Mouse (Mus musculus) MEL (cell line): Measurements from ENCODE around the gene Myo18b. TPM values are rescaled to one million over a fixed set of nuclear protein-coding genes. Genes with fewer than 3 reads are reported as not detected.

Experiments
- DNase-seq: peaks from one replicate; pipeline ENCODE4 v3.0.0; 2011; ENCODE audit warnings: low read depth, low spot score
- H3K27ac ChIP-seq: 2 replicates; pipeline ENCODE4 v1.5.1; 2012; ENCODE audit warnings: low read depth, mild to moderate bottlenecking, control low read depth, low read length, moderate library complexity; ENCODE audit not compliant: control insufficient read depth
- H3K27me3 ChIP-seq, 2 experiments: fragments of 150-350 bp in 1 of 2; sonication (generic) in 1 of 2; 2 replicates each; pipeline ENCODE4 v1.6.1; 2012; ENCODE audit warnings: low read length in 2 of 2, mild to moderate bottlenecking in 2 of 2, improper control_type of control experiment in 1 of 2, moderate library complexity in 1 of 2; ENCODE audit not compliant: insufficient read depth in 2 of 2, control insufficient read depth in 1 of 2
- H3K36me3 ChIP-seq, 2 experiments: 2 replicates each; pipeline ENCODE4 v1.6.1; 2012 to 2014; ENCODE audit warnings: low read length in 2 of 2, improper control_type of control experiment in 1 of 2, inconsistent platforms in 1 of 2, mild to moderate bottlenecking in 1 of 2; ENCODE audit not compliant: insufficient read depth in 2 of 2, control insufficient read depth in 1 of 2
- H3K4me1 ChIP-seq, 2 experiments: fragments of 150-350 bp in 1 of 2; sonication (generic) in 1 of 2; 2 replicates each; pipeline ENCODE4 v1.6.1; 2012; ENCODE audit warnings: low read length in 2 of 2, improper control_type of control experiment in 1 of 2, mild to moderate bottlenecking in 1 of 2; ENCODE audit not compliant: insufficient read depth in 2 of 2, control insufficient read depth in 1 of 2
- H3K4me3 ChIP-seq, 2 experiments: fragments of 150-350 bp in 1 of 2; sonication (generic) in 1 of 2; 2 replicates each; pipeline ENCODE4 v1.5.1; 2012; ENCODE audit warnings: low read depth in 2 of 2, low read length in 2 of 2, mild to moderate bottlenecking in 2 of 2, moderate library complexity in 2 of 2, control low read depth in 1 of 2, improper control_type of control experiment in 1 of 2; ENCODE audit not compliant: control insufficient read depth in 1 of 2, insufficient read depth in 1 of 2
- H3K79me2 ChIP-seq: 2 replicates; pipeline ENCODE4 v1.6.1; 2012; ENCODE audit warnings: mild to moderate bottlenecking, low read length, moderate library complexity; ENCODE audit not compliant: control insufficient read depth, poor library complexity, insufficient read depth
- H3K9ac ChIP-seq: 2 replicates; pipeline ENCODE4 v1.6.1; 2012; ENCODE audit warnings: low read depth, mild to moderate bottlenecking, control low read depth, low read length, moderate library complexity; ENCODE audit not compliant: control insufficient read depth, poor library complexity, severe bottlenecking
- H3K9me3 ChIP-seq: fragments of 150-350 bp; sonication (generic); replicated peaks from 2 replicates; pipeline ENCODE4 v1.6.1; 2012; ENCODE audit warnings: mild to moderate bottlenecking, low read length, improper control_type of control experiment, moderate library complexity; ENCODE audit not compliant: insufficient read depth
- CTCF ChIP-seq, 3 experiments: IDR thresholded peaks in 2 of 3; conservative IDR thresholded peaks in 1 of 3; 2 replicates each; pipeline ENCODE4 v1.5.1; 2011 to 2012; ENCODE audit warnings: low read length in 3 of 3, low read depth in 2 of 3, mild to moderate bottlenecking in 2 of 3, improper control_type of control experiment in 1 of 3, inconsistent platforms in 1 of 3, mixed read lengths in 1 of 3, moderate library complexity in 1 of 3; ENCODE audit not compliant: control insufficient read depth in 1 of 3, insufficient read depth in 1 of 3, poor library complexity in 1 of 3, severe bottlenecking in 1 of 3
- E2F4 ChIP-seq: IDR thresholded peaks from 2 replicates; pipeline ENCODE4 v1.6.1; 2011; ENCODE audit warnings: low read depth, low read length, improper control_type of control experiment, borderline replicate concordance
- ELF1 ChIP-seq: IDR thresholded peaks from 2 replicates; pipeline ENCODE4 v1.6.1; 2014; ENCODE audit warnings: low read depth, mild to moderate bottlenecking, inconsistent platforms, low read length, improper control_type of control experiment, moderate library complexity
- EP300 ChIP-seq, 2 experiments: IDR thresholded peaks; 2 replicates each; pipeline ENCODE4 v1.6.1; 2011; ENCODE audit warnings: improper control_type of control experiment in 2 of 2, low read length in 2 of 2, low read depth in 1 of 2, mild to moderate bottlenecking in 1 of 2
- ETS1 ChIP-seq: IDR thresholded peaks from 2 replicates; pipeline ENCODE4 v1.6.1; 2012; ENCODE audit warnings: low read depth, mild to moderate bottlenecking, inconsistent platforms, low read length, improper control_type of control experiment, moderate library complexity
- GABPA ChIP-seq: IDR thresholded peaks from 2 replicates; pipeline ENCODE4 v1.6.1; 2012; ENCODE audit warnings: low read depth, mild to moderate bottlenecking, inconsistent platforms, low read length, improper control_type of control experiment, moderate library complexity
- KAT2A ChIP-seq: conservative IDR thresholded peaks from 2 replicates; pipeline ENCODE4 v1.6.1; 2012; ENCODE audit warnings: low read depth, low read length, improper control_type of control experiment, inconsistent platforms
- MAFK ChIP-seq: IDR thresholded peaks from 2 replicates; pipeline ENCODE4 v1.6.1; 2011; ENCODE audit warnings: low read depth, mild to moderate bottlenecking, low read length, improper control_type of control experiment, borderline replicate concordance
- MAZ ChIP-seq: IDR thresholded peaks from 2 replicates; pipeline ENCODE4 v1.6.1; 2012; ENCODE audit warnings: low read depth, mild to moderate bottlenecking, inconsistent platforms, low read length, improper control_type of control experiment
- MEF2A ChIP-seq: IDR thresholded peaks from 2 replicates; pipeline ENCODE4 v1.6.1; 2014; ENCODE audit warnings: low read depth, mild to moderate bottlenecking, inconsistent platforms, low read length, improper control_type of control experiment; ENCODE audit not compliant: poor library complexity, insufficient replicate concordance, severe bottlenecking; ENCODE audit errors: extremely low read depth
- MXI1 ChIP-seq: IDR thresholded peaks from 2 replicates; pipeline ENCODE4 v1.6.1; 2011; ENCODE audit warnings: mild to moderate bottlenecking, low read depth, low read length, improper control_type of control experiment
- MYB ChIP-seq: IDR thresholded peaks from 2 replicates; pipeline ENCODE4 v1.6.1; 2011; ENCODE audit warnings: mild to moderate bottlenecking, low read depth, low read length, improper control_type of control experiment
- MYC ChIP-seq: IDR thresholded peaks from 2 replicates; pipeline ENCODE4 v1.6.1; 2011; ENCODE audit warnings: low read depth, mild to moderate bottlenecking, low read length, improper control_type of control experiment, moderate library complexity
- NELFE ChIP-seq: IDR thresholded peaks from 2 replicates; pipeline ENCODE4 v1.6.1; 2011; ENCODE audit warnings: low read depth, low read length, improper control_type of control experiment
- POLR2AphosphoS2 ChIP-seq: IDR thresholded peaks from 2 replicates; pipeline ENCODE4 v1.6.1; 2011; ENCODE audit warnings: low read length, improper control_type of control experiment
- POLR2AphosphoS5 ChIP-seq: IDR thresholded peaks from 2 replicates; pipeline ENCODE4 v1.6.1; 2012; ENCODE audit warnings: low read depth, borderline replicate concordance, mild to moderate bottlenecking, inconsistent platforms, low read length, moderate library complexity, mixed read lengths
- RAD21 ChIP-seq: IDR thresholded peaks from 2 replicates; pipeline ENCODE4 v1.6.1; 2011; ENCODE audit warnings: mild to moderate bottlenecking, low read depth, low read length, improper control_type of control experiment
- SIN3A ChIP-seq: IDR thresholded peaks from 2 replicates; pipeline ENCODE4 v1.6.1; 2012; ENCODE audit warnings: low read length, improper control_type of control experiment, inconsistent platforms
- TAL1 ChIP-seq: IDR thresholded peaks from 2 replicates; pipeline ENCODE4 v1.6.1; 2012; ENCODE audit warnings: mild to moderate bottlenecking, inconsistent platforms, low read length, moderate library complexity, mixed read lengths
- UBTF ChIP-seq: IDR thresholded peaks from 2 replicates; pipeline ENCODE4 v1.6.1; 2012; ENCODE audit warnings: low read depth, mild to moderate bottlenecking, inconsistent platforms, low read length, improper control_type of control experiment, moderate library complexity, borderline replicate concordance; ENCODE audit not compliant: insufficient read depth
- USF1 ChIP-seq: IDR thresholded peaks from 2 replicates; pipeline ENCODE4 v1.6.1; 2014; ENCODE audit warnings: low read depth, mild to moderate bottlenecking, inconsistent platforms, low read length, improper control_type of control experiment, moderate library complexity
- ZC3H11A ChIP-seq: IDR thresholded peaks from 2 replicates; pipeline ENCODE4 v1.6.1; 2012; ENCODE audit warnings: low read depth, mild to moderate bottlenecking, inconsistent platforms, low read length, improper control_type of control experiment
- ZKSCAN1 ChIP-seq: IDR thresholded peaks from 2 replicates; pipeline ENCODE4 v1.6.1; 2012; ENCODE audit warnings: low read depth, mild to moderate bottlenecking, inconsistent platforms, low read length, improper control_type of control experiment, moderate library complexity
- ZMIZ1 ChIP-seq: IDR thresholded peaks from 2 replicates; pipeline ENCODE4 v1.6.1; 2012; ENCODE audit warnings: low read depth, mild to moderate bottlenecking, inconsistent platforms, low read length, improper control_type of control experiment, moderate library complexity
- ZNF384 ChIP-seq: IDR thresholded peaks from 2 replicates; pipeline ENCODE4 v1.6.1; 2012; ENCODE audit warnings: low read depth, mild to moderate bottlenecking, inconsistent platforms, low read length, improper control_type of control experiment
- polyA plus RNA-seq, 2 experiments: library from polyadenylated mRNA; stranded (reverse) in 1 of 2; unstranded in 1 of 2; fragments of >175 nt in 1 of 2; fragments of >200 nt in 1 of 2; gene quantifications; 2 replicates each; pipeline versions ENCODE4 v1.2.1 to v1.2.4; 2012; ENCODE audit warnings: low replicate concordance in 2 of 2, low read depth in 1 of 2; ENCODE audit not compliant: insufficient read length in 2 of 2, insufficient read depth in 1 of 2, missing spikeins in 1 of 2
- total RNA-seq: library from RNA; depleted of rRNA; stranded (reverse); fragments of 300-350 nt; gene quantifications from 2 replicates; pipeline ENCODE4 v1.2.3, GENCODE M21; 2012

The Myo18b gene
- total and polyA plus RNA-seq, 3 experiments, result not detected

- Histone ChIP-seq H3K9me3 (no peaks in the 10 kb centered on the region), H3K4me3 (no peak overlapping the region), H3K36me3 (no peaks in the 10 kb centered on the region), H3K4me1 (no peaks in the 10 kb centered on the region), H3K79me2 (no peaks in the 10 kb centered on the region), H3K27me3 (no peaks in the 10 kb centered on the region), H3K27ac (no peak overlapping the region), H3K9ac (no peak overlapping the region)
- no peak for TF ChIP-seq KAT2A
- no peak for TF ChIP-seq GABPA
- TF ChIP-seq MAFK, result no peak
- no peak for TF ChIP-seq E2F4
- no peak for TF ChIP-seq NELFE
- no peak for TF ChIP-seq RAD21
- TF ChIP-seq MEF2A, result no peak
- no peak for TF ChIP-seq MXI1
- no peak for TF ChIP-seq CTCF (IDR thresholded peaks at IDR 0.05 in 2 of 3, conservative IDR thresholded peaks at IDR 0.05 in 1 of 3; ENCODE audit: control insufficient read depth in 1 of 3, insufficient read depth in 1 of 3, low read depth in 2 of 3, low read length in 3 of 3, poor library complexity in 1 of 3, severe bottlenecking in 1 of 3)
- TF ChIP-seq ZNF384, result no peak
- no peak for TF ChIP-seq USF1
- no peak for TF ChIP-seq EP300 (IDR thresholded peaks at IDR 0.05; ENCODE audit: low read depth in 1 of 2, low read length in 2 of 2)
- TF ChIP-seq TAL1, result no peak
- no peak for TF ChIP-seq ZC3H11A
- TF ChIP-seq ZKSCAN1, result no peak
- no peak for TF ChIP-seq POLR2AphosphoS5
- no peak for TF ChIP-seq ETS1
- TF ChIP-seq ELF1, result no peak
- DNase-seq, result no peak
These were observed 195.4 kb downstream of the Myo18b start for GRCm38 (mm10) chr5:112700794-112701193.

- TF ChIP-seq MYB (no peak), EP300 (IDR thresholded peaks at IDR 0.05; ENCODE audit: low read depth in 1 of 2, low read length in 2 of 2) (no peak), USF1 (no peak), MAZ (no peak), UBTF (no peak), SIN3A (no peak), MYC (no peak), ZMIZ1 (no peak), MAFK (no peak), POLR2AphosphoS2 (no peak), TAL1 (no peak)
- no peaks in the 10 kb centered on the region for H3K9me3 ChIP-seq
These were observed 199.5 kb downstream of the Myo18b start for GRCm38 (mm10) chr5:112696683-112697082.

More at GRCm38 (mm10) chr5:112696683-112697082, 199.5 kb downstream of the Myo18b start:
- H3K4me3 ChIP-seq, result no peak overlapping the region
- H3K27me3 ChIP-seq, result no peaks in the 10 kb centered on the region
- no peaks in the 10 kb centered on the region for H3K36me3 ChIP-seq
- no peak for DNase-seq
- H3K4me1 ChIP-seq, result no peaks in the 10 kb centered on the region
- no peaks in the 10 kb centered on the region for H3K79me2 ChIP-seq
- no peak overlapping the region for H3K27ac ChIP-seq
- no peak overlapping the region for H3K9ac ChIP-seq
